Mouse (Mus musculus) adrenal gland (tissue): Measurements from ENCODE around the gene C1rb.
"Not testable (repeated sequence)": the region's sequence is repeated elsewhere in the genome, so short reads cannot be mapped to it uniquely, and the experiment has no call there.

Experiments used
- intact Hi-C: fragments of 180-260 bp; cut with DNase I; formaldehyde crosslinking; loops from one replicate; pipeline ENCODE4 v1.15.1; 2025
- long read RNA-seq, 2 experiments: library from polyadenylated mRNA; unstranded; transcript quantifications; one replicate each; pipeline ENCODE4 v2.0.0; 2020; ENCODE audit warnings: borderline replicate concordance in 1 of 2; ENCODE audit not compliant: insufficient replicate concordance in 1 of 2

The C1rb gene
- long read RNA-seq, experiment 1, partial matches to known transcripts, result 1 of 3 reads
- long read RNA-seq, experiment 1, other reads (novel, unspliced or antisense), result 0 of 3 reads
- long read RNA-seq, experiment 2, partial matches to known transcripts, result 1 of 1 reads
- long read RNA-seq, experiment 2, other reads (novel, unspliced or antisense), result 0 of 1 reads

DNA sequence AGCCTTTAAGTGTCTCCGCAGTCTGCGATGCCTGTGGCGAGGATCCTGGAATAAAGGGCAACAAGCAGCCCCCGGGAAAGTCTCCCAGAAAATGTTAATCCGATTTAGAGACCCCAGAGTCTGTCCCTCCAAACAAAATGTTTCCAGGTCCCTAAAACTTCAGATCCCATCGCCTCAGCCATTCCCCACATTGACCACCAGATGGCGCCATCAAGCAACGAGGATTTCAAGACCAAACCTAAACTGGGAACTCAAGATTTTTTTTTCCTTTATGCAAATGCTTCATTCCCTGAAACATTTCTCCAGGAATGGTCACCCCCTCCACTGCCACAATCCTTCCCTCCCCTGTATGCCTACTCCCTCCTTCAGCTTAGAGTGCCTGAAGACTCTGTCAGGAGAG lies at the start of gene C1rb:
Gene C1rb, plus strand, starts transcription at position 269 of the 400 bp plus-strand sequence.
- intact Hi-C loops, result loop anchor here (5.0 kb wide), 1 partner anchor 67 kb away; the partner anchor contains the start of gene C1s2

DNA sequence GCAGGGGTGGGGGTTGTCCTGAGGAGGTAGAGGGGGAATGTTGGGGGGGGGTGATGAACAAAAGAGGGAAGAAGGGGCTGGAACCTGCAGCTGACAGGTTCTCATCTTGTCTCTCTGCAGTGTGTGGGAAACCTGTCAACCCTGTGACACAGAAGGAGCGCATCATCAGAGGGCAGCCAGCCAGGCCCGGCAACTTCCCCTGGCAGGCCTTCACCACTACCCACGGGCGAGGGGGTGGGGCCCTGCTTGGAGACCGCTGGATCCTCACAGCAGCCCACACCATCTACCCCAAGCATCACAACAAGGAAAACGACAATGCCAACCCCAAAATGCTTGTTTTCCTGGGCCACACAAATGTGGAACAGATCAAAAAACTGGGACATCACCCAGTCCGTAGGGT lies 48.0 kb upstream of the C1rb start:
- intact Hi-C loops, result not testable (repeated sequence)

DNA sequence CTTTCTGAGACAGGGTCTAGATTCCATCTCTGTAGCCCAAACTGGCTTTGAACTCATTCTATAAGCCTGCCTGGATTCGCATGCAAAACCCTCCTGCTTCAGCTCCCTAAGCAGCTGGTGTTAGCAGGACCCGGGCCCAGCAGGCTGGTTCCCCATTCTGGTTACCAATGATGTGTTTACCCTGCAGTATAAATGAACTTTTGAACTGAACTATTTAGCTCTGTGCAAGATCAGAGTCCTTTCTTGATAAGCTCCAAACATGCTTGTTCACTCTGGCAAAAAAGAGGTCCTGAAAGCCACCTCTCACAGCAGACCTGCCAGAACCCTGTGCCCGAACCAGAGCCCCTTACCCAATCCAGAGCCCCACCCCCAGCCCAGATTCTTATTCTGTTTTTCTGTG lies 42.2 kb upstream of the C1rb start:
- intact Hi-C loops, result no loop called here

DNA sequence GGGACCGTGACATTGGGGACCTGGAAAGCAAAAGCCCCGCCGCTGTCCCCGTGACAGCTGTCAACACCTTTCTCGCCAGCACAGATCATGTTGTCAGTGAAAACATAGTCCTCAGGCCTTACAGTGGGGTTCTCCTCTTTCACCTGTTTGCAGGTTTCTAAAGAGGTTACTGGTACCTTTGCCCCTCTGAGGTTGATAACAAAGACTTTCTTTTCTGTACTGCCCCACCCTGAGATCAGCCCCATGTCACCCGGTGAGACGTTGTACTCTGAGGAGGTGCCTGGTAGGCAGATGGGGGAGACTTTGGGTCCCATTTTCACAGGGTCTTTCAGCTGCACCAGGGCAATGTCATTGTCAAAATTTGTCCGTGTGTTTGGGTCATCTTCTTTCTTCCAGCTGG lies 39.0 kb upstream of the C1rb start:
- intact Hi-C loops, result no loop called here

DNA sequence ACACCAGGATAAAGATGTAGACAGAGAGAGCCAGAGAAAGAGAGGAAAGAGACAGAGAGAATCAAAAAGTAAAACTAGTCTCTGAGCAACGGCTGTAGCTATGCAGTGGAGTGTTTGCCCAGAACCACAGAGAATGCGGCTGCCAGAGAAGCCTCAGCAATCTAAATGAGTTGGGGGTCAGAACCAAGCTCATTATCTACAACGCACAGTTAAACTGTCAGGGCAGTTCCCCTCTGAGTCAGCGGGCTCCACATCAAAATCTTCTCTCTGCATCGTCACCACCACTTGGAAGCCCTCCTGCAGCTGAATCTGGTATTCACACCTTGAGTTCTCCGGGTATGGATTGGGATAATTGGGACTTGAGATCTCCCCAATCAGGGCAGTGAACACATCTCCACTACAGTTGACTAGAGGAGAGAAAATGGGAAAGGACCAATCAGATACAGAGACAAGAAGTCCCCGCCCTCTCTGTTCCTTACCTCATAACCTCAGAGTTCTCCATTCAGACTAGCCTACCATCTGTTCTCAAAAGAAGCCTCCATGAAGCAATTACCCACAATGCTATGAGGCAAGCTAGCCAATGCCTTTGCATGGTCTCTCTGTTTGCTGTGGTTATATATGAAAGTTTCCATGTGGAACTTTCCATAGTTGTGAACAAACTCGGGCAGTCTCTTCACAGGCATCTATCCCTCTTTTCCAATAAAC lies 33.8 kb upstream of the C1rb start:
- intact Hi-C loops, result not testable (repeated sequence)

DNA sequence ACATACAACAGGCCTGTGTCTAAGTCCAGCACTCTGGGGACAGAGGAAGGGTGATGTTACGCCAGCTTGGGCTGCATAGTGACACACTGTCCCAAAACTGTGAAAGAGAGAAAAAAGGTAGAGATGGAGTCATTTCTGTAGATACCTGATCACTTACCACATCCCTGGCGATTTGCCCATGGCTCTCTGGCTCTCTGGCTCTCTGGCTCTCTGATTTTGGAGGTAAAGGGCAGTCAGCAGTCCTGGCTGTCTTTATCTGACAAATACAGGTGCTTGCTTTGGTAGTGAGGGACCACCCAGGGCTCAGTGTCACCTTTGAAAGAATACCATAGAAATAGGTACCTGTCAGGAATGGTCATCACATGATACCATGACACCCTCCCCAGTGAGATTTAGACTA lies 28.9 kb upstream of the C1rb start:
- intact Hi-C loops, result loop anchor here (5.0 kb wide), 3 partner anchors 44 to 279 kb away; no protein-coding TSS in a partner anchor

DNA sequence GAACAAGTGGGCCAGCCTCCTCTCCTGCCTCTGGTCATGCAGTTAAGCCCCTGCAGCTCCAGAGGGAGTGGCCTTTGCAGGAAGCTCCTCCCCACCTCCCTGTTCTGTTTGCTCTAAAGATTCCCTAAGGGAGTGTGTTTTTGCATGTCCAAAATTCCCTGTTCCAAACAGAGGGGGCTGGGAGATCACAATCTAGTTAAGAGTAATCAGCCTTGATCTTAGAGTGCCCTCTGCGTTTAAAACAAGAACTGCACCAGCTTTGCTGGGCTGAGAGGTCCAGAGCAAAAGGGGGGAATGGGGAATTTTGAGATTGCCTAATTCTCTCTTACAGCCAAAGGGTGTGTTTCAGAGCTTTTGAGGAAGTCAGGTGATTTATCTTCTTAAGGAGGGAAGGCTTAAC lies 27.8 kb upstream of the C1rb start, which contains the start of gene C1s1:
Gene C1s1, minus strand, starts transcription at position 76 of the 400 bp plus-strand sequence.
- intact Hi-C loops, result loop anchor here (5.0 kb wide), 3 partner anchors 45 to 280 kb away; no protein-coding TSS in a partner anchor

DNA sequence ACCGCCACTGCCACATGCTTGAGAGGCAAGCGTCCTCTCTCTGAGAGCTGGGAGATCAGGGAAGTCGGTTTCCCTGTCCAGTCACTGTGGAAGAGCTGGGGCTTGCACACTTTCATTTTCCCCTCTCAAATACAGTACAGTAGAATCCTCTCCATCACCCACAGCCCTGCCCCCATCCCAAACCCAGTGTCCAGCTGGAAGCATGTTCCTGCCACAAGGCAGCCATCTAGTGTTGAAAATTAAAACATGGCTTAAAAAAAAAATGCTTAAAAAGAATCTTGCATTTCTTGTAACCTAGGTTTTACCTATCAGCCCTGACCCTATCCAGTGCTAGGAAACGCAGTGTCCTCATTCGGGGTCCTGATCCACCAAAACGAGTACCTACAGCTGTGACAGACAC lies 25.6 kb upstream of the C1rb start:
- intact Hi-C loops, result loop anchor here (5.0 kb wide), 3 partner anchors 47 to 282 kb away; no protein-coding TSS in a partner anchor

DNA sequence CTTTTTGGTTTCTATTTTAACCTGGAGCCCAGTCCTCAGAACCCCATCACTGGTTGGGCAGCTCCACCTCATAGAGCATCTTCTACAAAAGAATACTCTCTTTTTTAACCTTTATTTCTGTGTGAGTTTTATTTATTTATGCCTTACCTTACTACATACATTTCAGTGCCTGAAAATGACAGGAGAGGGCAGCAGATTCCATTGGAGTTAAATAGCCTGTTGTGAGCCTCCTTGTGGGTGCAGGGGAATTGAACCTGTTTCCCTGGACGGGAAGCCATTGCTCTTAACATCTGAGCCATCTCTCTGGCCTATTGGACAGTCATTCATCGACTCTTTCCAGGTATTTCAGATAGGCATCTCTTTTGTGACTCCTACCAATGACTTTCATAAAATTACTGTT lies 24.7 kb upstream of the C1rb start:
- intact Hi-C loops, result no loop called here

DNA sequence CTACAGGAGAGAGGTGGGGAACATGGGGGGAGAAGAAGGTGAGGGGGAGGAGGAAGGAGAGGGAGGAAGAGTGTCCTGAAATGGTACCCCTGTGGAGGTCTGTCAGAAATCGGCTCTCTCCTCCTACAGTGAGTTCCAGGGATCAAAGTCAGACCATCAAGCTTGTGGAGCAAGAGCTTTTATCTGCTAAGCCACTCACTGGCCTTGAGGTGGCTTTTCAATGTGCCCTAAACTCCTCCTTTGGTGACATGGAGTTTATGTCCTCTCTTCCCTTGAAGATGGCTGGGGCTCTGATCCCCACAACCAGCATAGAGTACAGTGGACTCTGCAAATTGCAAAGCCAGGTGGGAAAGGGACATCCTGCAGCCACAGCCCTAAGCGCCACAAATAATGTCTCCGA lies 22.1 kb upstream of the C1rb start:
- intact Hi-C loops, result not testable (repeated sequence)

DNA sequence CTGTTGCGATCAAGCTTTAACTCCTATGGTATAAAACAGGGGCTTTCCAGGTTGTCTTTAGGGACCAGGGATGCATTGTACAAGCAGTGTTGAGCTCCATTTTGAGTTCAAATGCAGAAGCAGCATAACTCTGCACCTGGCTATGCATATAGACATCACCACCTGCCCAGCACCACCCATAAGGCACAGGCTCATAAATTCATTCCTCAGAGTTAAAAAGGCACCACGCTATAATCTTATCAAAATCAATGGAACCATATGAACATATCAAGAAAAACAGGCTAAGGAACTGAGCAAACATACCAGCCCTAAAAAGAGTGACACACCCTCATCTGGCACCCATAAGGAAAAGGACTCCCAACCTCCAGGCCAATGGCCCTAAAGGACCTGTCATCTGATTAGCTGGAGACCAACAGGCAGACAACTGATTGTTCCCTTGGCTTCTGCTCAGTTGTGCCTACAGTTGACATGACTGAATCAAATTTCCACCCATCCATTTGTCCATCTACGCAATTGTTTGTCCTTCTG lies 21.0 kb upstream of the C1rb start:
- intact Hi-C loops, result no loop called here

DNA sequence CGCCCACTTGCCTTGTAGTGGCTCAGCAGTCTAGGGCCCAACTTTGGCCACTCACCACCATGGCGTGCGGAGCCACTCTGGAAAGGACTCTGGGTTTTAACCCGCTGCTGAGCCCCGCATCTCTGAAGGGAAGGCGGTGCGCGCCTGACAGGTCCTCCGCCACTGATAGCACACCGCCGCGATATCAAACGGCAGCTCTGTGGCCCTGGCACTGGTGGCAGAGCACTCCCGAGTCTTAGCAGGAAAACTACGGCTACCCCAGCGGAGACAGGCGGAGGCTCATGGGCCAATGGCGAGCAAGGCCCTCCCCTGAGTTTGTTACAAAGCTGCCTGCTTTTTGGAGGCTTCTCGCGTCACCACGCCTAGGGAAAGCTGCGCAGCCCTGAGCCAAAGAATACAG lies 17.3 kb upstream of the C1rb start:
- intact Hi-C loops, result no loop called here

DNA sequence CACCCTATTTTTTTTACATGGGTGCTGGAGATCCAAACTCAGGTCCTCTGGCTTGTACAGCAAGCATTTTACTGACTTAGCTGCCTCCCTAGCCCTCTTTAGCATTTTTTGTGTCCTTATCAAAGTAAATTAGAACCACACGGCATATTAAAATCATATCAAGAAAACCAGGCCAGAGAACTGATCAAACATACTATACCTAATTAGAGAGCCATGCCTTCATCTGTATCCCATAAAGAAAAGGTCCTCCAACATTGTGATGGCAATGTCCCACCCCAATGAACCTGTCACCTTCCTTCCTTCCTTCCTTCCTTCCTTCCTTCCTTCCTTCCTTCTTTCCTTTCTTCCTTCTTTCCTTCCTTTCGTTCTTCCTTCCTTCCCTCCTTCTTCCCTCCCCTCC lies 14.1 kb upstream of the C1rb start:
- intact Hi-C loops, result not testable (repeated sequence)

DNA sequence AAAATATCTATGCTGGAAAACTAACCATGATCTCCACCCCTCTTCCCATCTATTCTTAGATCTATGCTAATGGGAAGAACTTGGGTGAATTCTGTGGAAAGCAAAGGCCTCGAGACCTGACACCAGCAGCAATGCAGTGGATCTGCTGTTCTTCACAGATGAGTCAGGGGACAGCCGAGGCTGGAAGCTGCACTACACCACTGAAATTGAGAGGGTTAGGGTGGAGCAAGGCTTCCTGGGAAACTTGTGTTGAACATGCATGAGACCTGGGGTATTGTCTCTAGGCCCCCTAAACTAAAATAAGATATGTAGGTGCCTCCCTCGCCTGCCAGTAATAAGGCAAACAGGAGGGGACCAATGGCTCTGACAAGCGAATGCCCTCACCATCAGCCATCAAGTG lies 8.9 kb upstream of the C1rb start:
- intact Hi-C loops, result not testable (repeated sequence)

DNA sequence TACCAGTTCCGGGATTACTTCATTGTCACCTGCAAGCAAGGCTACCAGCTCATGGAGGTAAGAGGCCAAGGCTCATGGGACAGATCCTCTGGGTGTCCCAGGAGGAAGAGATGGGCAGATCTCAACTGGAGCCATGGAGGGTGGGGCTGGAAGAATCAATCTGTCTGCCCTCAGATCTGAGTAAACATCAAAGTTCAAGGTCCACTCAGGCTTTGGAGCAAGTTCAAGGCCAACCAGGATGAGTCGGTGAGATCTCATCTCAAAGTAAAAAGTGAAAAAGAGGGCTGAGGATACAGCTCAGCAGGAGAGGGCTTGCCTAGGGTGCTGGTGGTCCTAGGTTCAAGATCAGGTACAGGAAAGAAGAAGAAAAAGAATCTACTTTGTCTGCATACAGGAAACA lies 8.5 kb upstream of the C1rb start:
- intact Hi-C loops, result not testable (repeated sequence)

DNA sequence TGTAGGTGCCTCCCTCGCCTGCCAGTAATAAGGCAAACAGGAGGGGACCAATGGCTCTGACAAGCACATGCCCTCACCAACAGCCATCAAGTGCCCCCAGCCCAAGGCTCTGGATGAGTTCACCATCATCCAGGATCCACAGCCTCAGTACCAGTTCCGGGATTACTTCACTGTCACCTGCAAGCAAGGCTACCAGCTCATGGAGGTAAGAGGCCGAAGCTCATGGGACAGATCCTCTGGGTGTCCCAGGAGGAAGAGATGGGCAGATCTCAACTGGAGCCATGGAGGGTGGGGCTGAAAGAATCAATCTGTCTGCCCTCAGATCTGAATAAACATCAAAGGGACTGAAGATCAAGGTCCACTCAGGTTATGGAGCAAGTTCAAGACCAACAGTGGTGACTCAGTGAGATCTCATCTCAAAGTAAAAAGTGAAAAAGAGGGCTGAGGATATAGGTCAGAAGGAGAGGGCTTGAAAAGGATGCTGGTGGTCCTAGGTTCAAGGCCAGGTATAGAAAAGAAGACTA lies 5.1 kb downstream of the C1rb start:
- intact Hi-C loops, result not testable (repeated sequence)

DNA sequence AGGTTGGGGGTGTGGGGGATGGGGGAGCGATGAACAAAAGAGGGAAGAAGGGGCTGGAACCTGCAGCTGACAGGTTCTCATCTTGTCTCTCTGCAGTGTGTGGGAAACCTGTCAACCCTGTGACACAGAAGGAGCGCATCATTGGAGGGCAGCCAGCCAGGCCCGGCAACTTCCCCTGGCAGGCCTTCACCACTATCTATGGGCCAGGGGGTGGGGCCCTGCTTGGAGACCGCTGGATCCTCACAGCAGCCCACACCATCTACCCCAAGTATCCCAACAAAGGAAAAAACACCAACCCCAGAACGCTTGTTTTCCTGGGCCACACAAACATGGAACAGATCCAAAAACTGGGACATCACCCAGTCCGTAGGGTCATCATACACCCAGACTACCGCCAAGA lies 10.1 kb downstream of the C1rb start:
- intact Hi-C loops, result not testable (repeated sequence)

DNA sequence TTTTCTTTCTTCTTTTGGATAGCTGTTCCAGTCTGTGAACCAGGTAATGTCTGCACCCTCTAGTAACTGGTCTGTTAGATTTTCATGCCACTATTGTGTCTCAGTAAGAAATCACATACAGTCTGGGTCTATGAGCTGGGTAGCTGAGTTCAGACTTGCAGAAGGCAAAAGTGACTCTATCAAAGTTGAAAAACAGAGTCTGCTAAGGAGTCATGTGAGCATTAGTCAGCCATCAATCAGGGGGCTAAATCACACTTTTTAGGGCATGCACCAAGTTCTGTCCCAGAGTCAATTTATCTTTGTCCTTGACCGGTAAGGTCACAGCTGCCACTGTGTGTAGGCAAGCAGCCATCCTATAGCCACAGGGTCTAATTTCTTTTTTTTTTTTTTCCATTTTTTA lies 12.1 kb downstream of the C1rb start:
- intact Hi-C loops, result no loop called here

DNA sequence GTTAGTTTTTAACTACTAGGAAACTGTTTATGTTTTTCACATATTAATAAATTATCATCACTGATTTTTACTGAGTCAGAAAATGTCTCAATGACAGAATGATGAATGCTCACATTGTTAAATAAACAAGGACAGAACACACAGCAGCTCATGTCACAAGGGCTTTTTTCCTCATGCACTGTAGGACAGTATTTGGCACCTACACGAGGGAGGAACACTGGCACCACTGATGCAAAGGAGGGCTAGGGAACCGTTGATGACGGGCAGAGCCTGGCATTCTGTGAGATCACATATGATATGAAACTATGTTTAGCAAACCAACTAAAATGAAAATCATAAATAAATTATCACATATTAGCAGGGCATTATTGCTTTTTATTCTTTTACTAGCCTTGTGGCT lies 14.8 kb downstream of the C1rb start:
- intact Hi-C loops, result no loop called here

DNA sequence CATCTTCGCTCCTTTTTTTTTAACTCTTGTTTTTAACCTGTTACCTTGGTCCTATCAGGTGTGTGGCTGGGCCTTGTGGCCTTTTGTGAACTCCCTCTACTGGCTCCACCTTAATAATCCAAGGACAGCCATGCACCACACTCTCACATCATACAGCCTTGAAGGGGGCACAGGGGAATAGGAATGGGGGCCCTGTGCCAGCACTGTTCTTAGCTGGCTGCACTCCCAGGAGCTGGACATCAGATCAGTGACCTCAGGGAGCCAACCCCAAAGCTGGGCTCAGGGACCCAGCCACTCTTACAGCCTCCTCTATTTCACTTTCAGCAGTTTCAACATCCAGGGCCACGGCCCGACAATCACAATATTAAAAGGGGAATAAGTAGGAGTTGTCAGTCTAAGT lies 15.7 kb downstream of the C1rb start:
- intact Hi-C loops, result no loop called here

DNA sequence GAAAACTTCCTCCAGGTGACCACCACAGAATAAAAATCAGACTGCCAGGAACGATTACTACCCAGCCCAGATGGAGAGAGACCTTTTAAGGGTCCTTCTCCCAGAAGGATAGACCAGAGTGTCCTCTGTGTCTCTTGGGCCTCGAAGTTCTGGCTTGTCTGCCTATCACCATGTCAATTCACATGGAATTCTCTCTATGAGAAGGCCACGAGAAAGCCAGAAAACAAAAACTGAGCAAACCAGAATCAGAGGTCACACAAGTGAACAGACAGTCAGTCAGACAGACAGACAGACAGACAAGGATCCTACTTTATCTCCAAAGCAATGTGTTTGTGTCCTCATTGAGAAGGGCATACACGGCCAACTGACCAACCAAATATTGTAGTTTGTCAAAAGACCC lies 16.2 kb downstream of the C1rb start:
- intact Hi-C loops, result no loop called here

DNA sequence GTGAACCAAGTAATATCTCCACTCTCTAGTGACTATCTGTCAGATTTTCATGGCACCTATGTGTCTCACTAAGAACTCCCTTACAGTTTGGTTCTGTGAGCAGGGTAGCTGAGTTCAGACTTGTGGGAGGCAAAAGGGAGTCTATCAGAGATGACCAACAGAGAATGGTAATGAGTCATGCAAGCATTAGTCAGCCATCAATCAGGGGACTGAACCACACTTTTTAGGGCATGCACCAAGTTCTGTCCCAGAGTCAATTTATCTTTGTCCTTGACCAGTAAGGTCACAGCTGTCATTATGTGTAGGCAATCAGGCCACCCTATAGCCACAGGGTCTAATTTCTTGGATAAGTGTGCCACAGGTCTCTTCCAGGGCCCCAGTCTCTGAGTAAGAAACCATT lies 18.7 kb downstream of the C1rb start:
- intact Hi-C loops, result no loop called here
